Mouse (Mus musculus): ENCODE results near the gene Slc2a13. TPM values are rescaled to one million over a fixed set of nuclear protein-coding genes. Genes with fewer than 3 reads are reported as not detected.

Slc2a13 gene
- polyA plus RNA-seq, 1 experiment from 2014 or later = 1.6 TPM

- ATAC-seq (ENCODE audit: insufficient number of reproducible peaks, insufficient read depth, low FRiP score, low TSS enrichment, low read depth) = no peak
- Histone ChIP-seq H3K36me3 (no peaks in the 10 kb centered on the region), H3K27me3 (no peaks in the 10 kb centered on the region), H3K9me3 (no peaks in the 10 kb centered on the region), H3K4me1 (replicated peaks) (peaks cover 15% of the 10 kb centered on the region; the same call in 1 of the 2 replicates), H3K9ac (replicated peaks) (no peak overlapping the region), H3K27ac (no peak overlapping the region), H3K4me3 (replicated peaks) (no peak overlapping the region), H3K4me2 (no peak overlapping the region)
- WGBS = 88% methylated on average over 9 of the region's 9 CpGs
These were observed 70.8 kb downstream of the Slc2a13 start for GRCm38 (mm10) chr15:91502235-91502634.

GRCm38 (mm10) chr15:91495014-91495413 lies 78.0 kb downstream of the Slc2a13 start:
- no peak overlapping the region for H3K4me2 ChIP-seq
- no peaks in the 10 kb centered on the region for H3K4me1 ChIP-seq (replicated peaks)
- 85% methylated on average over 4 of the region's 4 CpGs for WGBS
- no peak overlapping the region for H3K9ac ChIP-seq (replicated peaks)
- no peaks in the 10 kb centered on the region for H3K9me3 ChIP-seq
- no peak for ATAC-seq (ENCODE audit: insufficient number of reproducible peaks, insufficient read depth, low FRiP score, low TSS enrichment, low read depth)
- H3K36me3 ChIP-seq = no peaks in the 10 kb centered on the region
- H3K27me3 ChIP-seq = no peaks in the 10 kb centered on the region
- no peak overlapping the region for H3K27ac ChIP-seq
- no peak overlapping the region for H3K4me3 ChIP-seq (replicated peaks)

GRCm38 (mm10) chr15:91479924-91480615 lies 93.0 kb downstream of the Slc2a13 start:
- no peaks in the 10 kb centered on the region for H3K4me1 ChIP-seq (replicated peaks)

GRCm38 (mm10) chr15:91477766-91478165 lies 95.3 kb downstream of the Slc2a13 start:
- no peak overlapping the region for H3K4me2 ChIP-seq
- no peak overlapping the region for H3K27ac ChIP-seq
- 31% methylated on average over 5 of the region's 5 CpGs for WGBS
- peaks cover 10% of the 10 kb centered on the region for H3K9me3 ChIP-seq
- H3K9ac ChIP-seq (replicated peaks) = no peak overlapping the region
- H3K27me3 ChIP-seq = no peaks in the 10 kb centered on the region
- ATAC-seq (ENCODE audit: insufficient number of reproducible peaks, insufficient read depth, low FRiP score, low TSS enrichment, low read depth) = no peak
- no peaks in the 10 kb centered on the region for H3K4me1 ChIP-seq (replicated peaks)
- H3K4me3 ChIP-seq (replicated peaks) = no peak overlapping the region
- no peaks in the 10 kb centered on the region for H3K36me3 ChIP-seq

More at GRCm38 (mm10) chr15:91479924-91480615, 93.0 kb downstream of the Slc2a13 start:
- no peak overlapping the region for H3K9ac ChIP-seq (replicated peaks)
- no peak overlapping the region for H3K4me3 ChIP-seq (replicated peaks)
- H3K4me2 ChIP-seq = no peak overlapping the region
- peaks cover 11% of the 10 kb centered on the region for H3K9me3 ChIP-seq
- ATAC-seq (ENCODE audit: insufficient number of reproducible peaks, insufficient read depth, low FRiP score, low TSS enrichment, low read depth) = no peak
- no peak overlapping the region for H3K27ac ChIP-seq
- no peaks in the 10 kb centered on the region for H3K27me3 ChIP-seq
- WGBS = 88% methylated on average over 14 of the region's 14 CpGs
- no peaks in the 10 kb centered on the region for H3K36me3 ChIP-seq

- no peak overlapping the region for H3K27ac ChIP-seq
- H3K4me2 ChIP-seq = no peak overlapping the region
- H3K9ac ChIP-seq (replicated peaks) = no peak overlapping the region
- H3K27me3 ChIP-seq = no peaks in the 10 kb centered on the region
- no peaks in the 10 kb centered on the region for H3K4me1 ChIP-seq (replicated peaks)
- no peaks in the 10 kb centered on the region for H3K36me3 ChIP-seq
- 82% methylated on average over 2 of the region's 2 CpGs for WGBS
- no peak overlapping the region for H3K4me3 ChIP-seq (replicated peaks)
- H3K9me3 ChIP-seq = peaks cover 4% of the 10 kb centered on the region; the same call in 1 of the 2 replicates
- ATAC-seq (ENCODE audit: insufficient number of reproducible peaks, insufficient read depth, low FRiP score, low TSS enrichment, low read depth) = no peak
These were observed 99.2 kb downstream of the Slc2a13 start for GRCm38 (mm10) chr15:91473690-91474409.

- 80% methylated on average over 3 of the region's 3 CpGs for WGBS
- no peak overlapping the region for H3K4me3 ChIP-seq (replicated peaks)
- H3K27me3 ChIP-seq = no peaks in the 10 kb centered on the region
- H3K27ac ChIP-seq = no peak overlapping the region
- no peak for ATAC-seq (ENCODE audit: insufficient number of reproducible peaks, insufficient read depth, low FRiP score, low TSS enrichment, low read depth)
- no peak overlapping the region for H3K4me2 ChIP-seq
- no peak overlapping the region for H3K9ac ChIP-seq (replicated peaks)
- H3K4me1 ChIP-seq (replicated peaks) = 0 out of 2 replicates have a peak, but pooled peaks cover 5% of the 10 kb centered on the region
- no peaks in the 10 kb centered on the region for H3K9me3 ChIP-seq
- H3K36me3 ChIP-seq = no peaks in the 10 kb centered on the region
These were observed 107.7 kb downstream of the Slc2a13 start for GRCm38 (mm10) chr15:91465331-91465730.

- Histone ChIP-seq H3K4me1 (replicated peaks) (0 out of 2 replicates have a peak, but pooled peaks cover 5% of the 10 kb centered on the region), H3K4me2 (no peak overlapping the region), H3K9ac (replicated peaks) (no peak overlapping the region), H3K9me3 (no peaks in the 10 kb centered on the region), H3K27me3 (no peaks in the 10 kb centered on the region), H3K27ac (no peak overlapping the region), H3K4me3 (replicated peaks) (no peak overlapping the region), H3K36me3 (no peaks in the 10 kb centered on the region)
- no peak for ATAC-seq (ENCODE audit: insufficient number of reproducible peaks, insufficient read depth, low FRiP score, low TSS enrichment, low read depth)
- 92% methylated on average over 10 of the region's 10 CpGs for WGBS
These were observed 109.1 kb downstream of the Slc2a13 start for GRCm38 (mm10) chr15:91463857-91464435.

- H3K9ac ChIP-seq (replicated peaks) = no peak overlapping the region
- H3K27me3 ChIP-seq = no peaks in the 10 kb centered on the region
- 66% methylated on average over 16 of the region's 16 CpGs for WGBS
- H3K4me2 ChIP-seq = no peak overlapping the region
- H3K4me1 ChIP-seq (replicated peaks) = 0 out of 2 replicates have a peak, but pooled peaks cover 5% of the 10 kb centered on the region
- ATAC-seq (ENCODE audit: insufficient number of reproducible peaks, insufficient read depth, low FRiP score, low TSS enrichment, low read depth) = no peak
- no peaks in the 10 kb centered on the region for H3K9me3 ChIP-seq
- no peak overlapping the region for H3K4me3 ChIP-seq (replicated peaks)
- H3K36me3 ChIP-seq = no peaks in the 10 kb centered on the region
- no peak overlapping the region for H3K27ac ChIP-seq
These were observed 109.9 kb downstream of the Slc2a13 start for GRCm38 (mm10) chr15:91463026-91463661.

GRCm38 (mm10) chr15:91461940-91462339 lies 111.1 kb downstream of the Slc2a13 start:
- Histone ChIP-seq H3K4me2 (no peak overlapping the region), H3K36me3 (no peaks in the 10 kb centered on the region), H3K9ac (replicated peaks) (no peak overlapping the region), H3K27ac (no peak overlapping the region), H3K4me3 (replicated peaks) (no peak overlapping the region), H3K27me3 (no peaks in the 10 kb centered on the region), H3K9me3 (no peaks in the 10 kb centered on the region), H3K4me1 (replicated peaks) (0 out of 2 replicates have a peak, but pooled peaks cover 5% of the 10 kb centered on the region)
- WGBS = 49% methylated on average over 2 of the region's 2 CpGs
- ATAC-seq (ENCODE audit: insufficient number of reproducible peaks, insufficient read depth, low FRiP score, low TSS enrichment, low read depth) = no peak

GRCm38 (mm10) chr15:91457202-91457601 lies 115.9 kb downstream of the Slc2a13 start:
- WGBS = 66% methylated on average over 2 of the region's 2 CpGs
- Histone ChIP-seq H3K4me1 (replicated peaks) (no peaks in the 10 kb centered on the region), H3K4me2 (no peak overlapping the region), H3K27me3 (no peaks in the 10 kb centered on the region), H3K27ac (no peak overlapping the region), H3K4me3 (replicated peaks) (no peak overlapping the region), H3K9me3 (no peaks in the 10 kb centered on the region), H3K9ac (replicated peaks) (no peak overlapping the region), H3K36me3 (no peaks in the 10 kb centered on the region)
- ATAC-seq (ENCODE audit: insufficient number of reproducible peaks, insufficient read depth, low FRiP score, low TSS enrichment, low read depth) = no peak

GRCm38 (mm10) chr15:91445399-91445798 lies 127.7 kb downstream of the Slc2a13 start:
- Histone ChIP-seq H3K27me3 (no peaks in the 10 kb centered on the region), H3K4me1 (replicated peaks) (no peaks in the 10 kb centered on the region), H3K9me3 (peaks cover 6% of the 10 kb centered on the region; the same call in 1 of the 2 replicates), H3K36me3 (no peaks in the 10 kb centered on the region), H3K9ac (replicated peaks) (no peak overlapping the region), H3K4me3 (replicated peaks) (no peak overlapping the region), H3K27ac (no peak overlapping the region), H3K4me2 (no peak overlapping the region)
- ATAC-seq (ENCODE audit: insufficient number of reproducible peaks, insufficient read depth, low FRiP score, low TSS enrichment, low read depth) = no peak
- 82% methylated on average over 6 of the region's 6 CpGs for WGBS
